Mouse (Mus musculus): Measurements from ENCODE around the gene Atp2b1. TPM values are rescaled to one million over a fixed set of nuclear protein-coding genes. Genes with fewer than 3 reads are reported as not detected.

The Atp2b1 gene
- polyA plus RNA-seq, 1 experiment from 2014 or later: 176 TPM

GRCm38 (mm10) chr10:99040171-99040570 lies 126.0 kb downstream of the Atp2b1 start:
- Histone ChIP-seq H3K27me3 (ENCODE audit: insufficient read depth, low read length) (no peaks in the 10 kb centered on the region), H3K4me1 (ENCODE audit: insufficient read depth) (peaks cover 12% of the 10 kb centered on the region; the same call in 1 of the 2 replicates), H3K9me3 (ENCODE audit: low read depth, low read length) (no peaks in the 10 kb centered on the region), H3K27ac (ENCODE audit: low read depth) (no peak overlapping the region), H3K4me2 (no peak overlapping the region), H3K4me3 (ENCODE audit: low read depth, low read length) (no peak overlapping the region), H3K9ac (no peak overlapping the region), H3K36me3 (ENCODE audit: insufficient read depth) (no peaks in the 10 kb centered on the region)
- no peak for TF ChIP-seq CTCF (IDR thresholded peaks at IDR 0.05; ENCODE audit: low read depth)
- WGBS: 90% methylated on average over 5 of the region's 5 CpGs
- ATAC-seq (ENCODE audit: insufficient read depth) (no peak), DNase-seq (no peak)

GRCm38 (mm10) chr10:99046756-99047550 lies 132.7 kb downstream of the Atp2b1 start:
- Histone ChIP-seq H3K27ac (ENCODE audit: low read depth) (no peak overlapping the region), H3K4me1 (ENCODE audit: insufficient read depth) (no peaks in the 10 kb centered on the region), H3K4me3 (ENCODE audit: low read depth, low read length) (no peak overlapping the region), H3K4me2 (no peak overlapping the region), H3K9ac (no peak overlapping the region), H3K27me3 (ENCODE audit: insufficient read depth, low read length) (no peaks in the 10 kb centered on the region), H3K36me3 (ENCODE audit: insufficient read depth) (no peaks in the 10 kb centered on the region), H3K9me3 (ENCODE audit: low read depth, low read length) (no peaks in the 10 kb centered on the region)
- no peak for DNase-seq
- WGBS: 21% methylated on average over 5 of the region's 5 CpGs
- TF ChIP-seq CTCF (IDR thresholded peaks at IDR 0.05; ENCODE audit: low read depth): no peak
- ATAC-seq (ENCODE audit: insufficient read depth): no peak

GRCm38 (mm10) chr10:99047551-99047940 lies 133.3 kb downstream of the Atp2b1 start:
- H3K4me3 ChIP-seq (ENCODE audit: low read depth, low read length): no peak overlapping the region
- no peaks in the 10 kb centered on the region for H3K4me1 ChIP-seq (ENCODE audit: insufficient read depth)
- 54% methylated on average over 4 of the region's 4 CpGs for WGBS
- no peak overlapping the region for H3K27ac ChIP-seq (ENCODE audit: low read depth)
- no peak for TF ChIP-seq CTCF (IDR thresholded peaks at IDR 0.05; ENCODE audit: low read depth)
- H3K27me3 ChIP-seq (ENCODE audit: insufficient read depth, low read length): no peaks in the 10 kb centered on the region
- H3K9me3 ChIP-seq (ENCODE audit: low read depth, low read length): no peaks in the 10 kb centered on the region
- ATAC-seq (ENCODE audit: insufficient read depth) (no peak), DNase-seq (no peak)
- no peak overlapping the region for H3K4me2 ChIP-seq
- no peak overlapping the region for H3K9ac ChIP-seq
- no peaks in the 10 kb centered on the region for H3K36me3 ChIP-seq (ENCODE audit: insufficient read depth)

GRCm38 (mm10) chr10:99050093-99050492 lies 135.9 kb downstream of the Atp2b1 start:
- no peak overlapping the region for H3K27ac ChIP-seq (ENCODE audit: low read depth)
- H3K36me3 ChIP-seq (ENCODE audit: insufficient read depth): no peaks in the 10 kb centered on the region
- H3K4me2 ChIP-seq: no peak overlapping the region
- H3K27me3 ChIP-seq (ENCODE audit: insufficient read depth, low read length): no peaks in the 10 kb centered on the region
- no peak for DNase-seq
- no peaks in the 10 kb centered on the region for H3K4me1 ChIP-seq (ENCODE audit: insufficient read depth)
- no peak overlapping the region for H3K4me3 ChIP-seq (ENCODE audit: low read depth, low read length)
- no peak overlapping the region for H3K9ac ChIP-seq
- no peaks in the 10 kb centered on the region for H3K9me3 ChIP-seq (ENCODE audit: low read depth, low read length)
- WGBS: 76% methylated on average over 7 of the region's 7 CpGs
- no peak for TF ChIP-seq CTCF (IDR thresholded peaks at IDR 0.05; ENCODE audit: low read depth)
- no peak for ATAC-seq (ENCODE audit: insufficient read depth)

- DNase-seq (no peak), ATAC-seq (ENCODE audit: insufficient read depth) (no peak)
- no peak overlapping the region for H3K4me2 ChIP-seq
- H3K4me1 ChIP-seq (ENCODE audit: insufficient read depth): no peaks in the 10 kb centered on the region
- H3K9me3 ChIP-seq (ENCODE audit: low read depth, low read length): no peaks in the 10 kb centered on the region
- TF ChIP-seq CTCF (IDR thresholded peaks at IDR 0.05; ENCODE audit: low read depth): no peak
- H3K9ac ChIP-seq: no peak overlapping the region
- H3K36me3 ChIP-seq (ENCODE audit: insufficient read depth): no peaks in the 10 kb centered on the region
- no peaks in the 10 kb centered on the region for H3K27me3 ChIP-seq (ENCODE audit: insufficient read depth, low read length)
- no peak overlapping the region for H3K4me3 ChIP-seq (ENCODE audit: low read depth, low read length)
- no peak overlapping the region for H3K27ac ChIP-seq (ENCODE audit: low read depth)
Measured at GRCm38 (mm10) chr10:99053111-99053510, 138.9 kb downstream of the Atp2b1 start.

GRCm38 (mm10) chr10:99060588-99060987 lies 146.4 kb downstream of the Atp2b1 start:
- WGBS: 83% methylated on average over 7 of the region's 7 CpGs
- Histone ChIP-seq H3K36me3 (ENCODE audit: insufficient read depth) (no peaks in the 10 kb centered on the region), H3K4me2 (no peak overlapping the region), H3K4me3 (ENCODE audit: low read depth, low read length) (no peak overlapping the region), H3K9me3 (ENCODE audit: low read depth, low read length) (no peaks in the 10 kb centered on the region), H3K4me1 (ENCODE audit: insufficient read depth) (no peaks in the 10 kb centered on the region), H3K27me3 (ENCODE audit: insufficient read depth, low read length) (no peaks in the 10 kb centered on the region), H3K27ac (ENCODE audit: low read depth) (no peak overlapping the region), H3K9ac (no peak overlapping the region)
- ATAC-seq (ENCODE audit: insufficient read depth) (no peak), DNase-seq (no peak)
- no peak for TF ChIP-seq CTCF (IDR thresholded peaks at IDR 0.05; ENCODE audit: low read depth)

- DNase-seq (no peak), ATAC-seq (ENCODE audit: insufficient read depth) (no peak)
- no peak overlapping the region for H3K27ac ChIP-seq (ENCODE audit: low read depth)
- no peaks in the 10 kb centered on the region for H3K4me1 ChIP-seq (ENCODE audit: insufficient read depth)
- no peaks in the 10 kb centered on the region for H3K9me3 ChIP-seq (ENCODE audit: low read depth, low read length)
- no peaks in the 10 kb centered on the region for H3K36me3 ChIP-seq (ENCODE audit: insufficient read depth)
- no peaks in the 10 kb centered on the region for H3K27me3 ChIP-seq (ENCODE audit: insufficient read depth, low read length)
- WGBS: 84% methylated on average over 10 of the region's 10 CpGs
- H3K4me3 ChIP-seq (ENCODE audit: low read depth, low read length): no peak overlapping the region
- no peak overlapping the region for H3K4me2 ChIP-seq
- H3K9ac ChIP-seq: no peak overlapping the region
- TF ChIP-seq CTCF (IDR thresholded peaks at IDR 0.05; ENCODE audit: low read depth): no peak
Measured at GRCm38 (mm10) chr10:99061418-99061817, 147.2 kb downstream of the Atp2b1 start.

All from lung, embryonic 14.5 days (tissue).